Mouse (Mus musculus) intestine, embryonic 14.5 days (tissue): ENCODE measurements around the gene Cryaa. TPM values are rescaled to one million over a fixed set of nuclear protein-coding genes. Genes with fewer than 3 reads are reported as not detected.

Experiments
- ATAC-seq: fragments of 200-750 bp; cut with Nextera tagmentation; replicated peaks from 2 replicates; pipeline ENCODE4 v1.8.0; 2017; ENCODE audit warnings: low read depth, moderate number of reproducible peaks, moderate TSS enrichment, moderate library complexity; ENCODE audit not compliant: low FRiP score, low TSS enrichment
- DNase-seq: peaks from one replicate; pipeline ENCODE4 v3.0.0-alpha.2; 2018; ENCODE audit warnings: low spot score
- H3K27ac ChIP-seq: fragments of 300-500 bp; sonication (generic); 2 replicates; pipeline ENCODE4 v1.5.1; 2014; ENCODE audit warnings: low read depth, mild to moderate bottlenecking, control low read depth
- H3K27me3 ChIP-seq: fragments of 300-500 bp; sonication (generic); replicated peaks from 2 replicates; pipeline ENCODE4 v1.6.1; 2014; ENCODE audit warnings: low read length, control low read depth; ENCODE audit not compliant: control insufficient read depth, insufficient read depth
- H3K36me3 ChIP-seq: fragments of 300-500 bp; sonication (generic); 2 replicates; pipeline ENCODE4 v1.6.1; 2014; ENCODE audit warnings: low read length, control low read depth; ENCODE audit not compliant: control insufficient read depth, insufficient read depth
- H3K4me1 ChIP-seq: fragments of 300-500 bp; sonication (generic); replicated peaks from 2 replicates; pipeline ENCODE4 v1.6.1; 2014; ENCODE audit warnings: low read length, control low read depth, mixed read lengths; ENCODE audit not compliant: control insufficient read depth, insufficient read depth
- H3K4me2 ChIP-seq: fragments of 300-500 bp; sonication (generic); 2 replicates; pipeline ENCODE4 v1.6.1; 2014; ENCODE audit warnings: low read length
- H3K4me3 ChIP-seq: fragments of 300-500 bp; sonication (generic); 2 replicates; pipeline ENCODE4 v1.5.1; 2014; ENCODE audit warnings: low read depth, low read length, control low read depth, mixed read lengths
- H3K9ac ChIP-seq: fragments of 300-500 bp; sonication (generic); 2 replicates; pipeline ENCODE4 v1.6.1; 2014; ENCODE audit warnings: mild to moderate bottlenecking, low read length
- H3K9me3 ChIP-seq: fragments of 300-500 bp; sonication (generic); 2 replicates; pipeline ENCODE4 v1.6.1; 2016; ENCODE audit warnings: low read length, control low read depth; ENCODE audit not compliant: control insufficient read depth
- WGBS: fragments of 180-500 bp; shearing (Covaris S2); extraction: QIAGEN DNeasy Blood & Tissue Kit; methylation state at CpG from one replicate; pipeline ENCODE4 v1.1.7; 2014; 5-methylcytosine and 5-hydroxymethylcytosine counted together
- polyA plus RNA-seq: library from polyadenylated mRNA; unstranded; fragments of >200 nt; fragmentation: Nextera tagmentation; extraction: Ambion mirVana; gene quantifications from 2 replicates; pipeline ENCODE4 v1.2.1, GENCODE M21; 2014

Gene Cryaa
- polyA plus RNA-seq, 1 experiment from 2014 or later, result 0.14 TPM

GRCm38 (mm10) chr17:31710455-31710854 is 32.8 kb downstream of the Cryaa start:
- H3K9me3 ChIP-seq, result no peaks in the 10 kb centered on the region
- no peak overlapping the region for H3K4me2 ChIP-seq
- H3K4me3 ChIP-seq, result no peak overlapping the region
- no peaks in the 10 kb centered on the region for H3K36me3 ChIP-seq
- H3K27me3 ChIP-seq, result no peaks in the 10 kb centered on the region
- no peaks in the 10 kb centered on the region for H3K4me1 ChIP-seq
- 79% methylated on average over 8 of the region's 8 CpGs for WGBS
- DNase-seq (no peak), ATAC-seq (no peak)
- no peak overlapping the region for H3K9ac ChIP-seq
- H3K27ac ChIP-seq, result no peak overlapping the region

GRCm38 (mm10) chr17:31713709-31714108 is 36.1 kb downstream of the Cryaa start:
- WGBS, result 73% methylated on average over 9 of the region's 9 CpGs
- Histone ChIP-seq H3K9ac (no peak overlapping the region), H3K27me3 (no peaks in the 10 kb centered on the region), H3K4me1 (no peaks in the 10 kb centered on the region), H3K27ac (no peak overlapping the region), H3K4me3 (no peak overlapping the region), H3K36me3 (no peaks in the 10 kb centered on the region), H3K4me2 (no peak overlapping the region), H3K9me3 (no peaks in the 10 kb centered on the region)
- ATAC-seq (no peak), DNase-seq (no peak)

- Histone ChIP-seq H3K27ac (no peak overlapping the region), H3K4me1 (no peaks in the 10 kb centered on the region), H3K4me3 (no peak overlapping the region), H3K9ac (no peak overlapping the region), H3K27me3 (no peaks in the 10 kb centered on the region), H3K36me3 (no peaks in the 10 kb centered on the region), H3K4me2 (no peak overlapping the region), H3K9me3 (no peaks in the 10 kb centered on the region)
- DNase-seq, result no peak
- ATAC-seq, result no peak
- 42% methylated on average over 3 of the region's 3 CpGs for WGBS
Measured at GRCm38 (mm10) chr17:31714125-31714524, 36.5 kb downstream of the Cryaa start.

- no peak for ATAC-seq
- Histone ChIP-seq H3K4me3 (no peak overlapping the region), H3K4me1 (no peaks in the 10 kb centered on the region), H3K36me3 (no peaks in the 10 kb centered on the region), H3K27ac (no peak overlapping the region), H3K4me2 (no peak overlapping the region), H3K27me3 (no peaks in the 10 kb centered on the region), H3K9ac (no peak overlapping the region), H3K9me3 (no peaks in the 10 kb centered on the region)
- WGBS, result 89% methylated on average over 11 of the region's 11 CpGs
- no peak for DNase-seq
Measured at GRCm38 (mm10) chr17:31715006-31715405, 37.4 kb downstream of the Cryaa start.

- no peak for ATAC-seq
- Histone ChIP-seq H3K4me1 (0 out of 2 replicates have a peak, but pooled peaks cover 3% of the 10 kb centered on the region), H3K27ac (no peak overlapping the region), H3K9me3 (no peaks in the 10 kb centered on the region), H3K9ac (no peak overlapping the region), H3K4me2 (no peak overlapping the region), H3K4me3 (no peak overlapping the region), H3K27me3 (no peaks in the 10 kb centered on the region), H3K36me3 (no peaks in the 10 kb centered on the region)
- WGBS, result 82% methylated on average over 6 of the region's 6 CpGs
- no peak for DNase-seq
Measured at GRCm38 (mm10) chr17:31721637-31722036, 44.0 kb downstream of the Cryaa start.

- no peaks in the 10 kb centered on the region for H3K27me3 ChIP-seq
- WGBS, result 39% methylated on average over 6 of the region's 6 CpGs
Measured at GRCm38 (mm10) chr17:31725366-31725765, 47.8 kb downstream of the Cryaa start.

GRCm38 (mm10) chr17:31726216-31726615 is 48.6 kb downstream of the Cryaa start:
- no peak overlapping the region for H3K4me2 ChIP-seq
- DNase-seq, result no peak
- H3K36me3 ChIP-seq, result no peaks in the 10 kb centered on the region
- no peak overlapping the region for H3K27ac ChIP-seq
- 98% methylated on average over 5 of the region's 5 CpGs for WGBS
- no peak overlapping the region for H3K4me3 ChIP-seq
- no peaks in the 10 kb centered on the region for H3K9me3 ChIP-seq
- ATAC-seq, result no peak
- H3K4me1 ChIP-seq, result peaks cover 6% of the 10 kb centered on the region; the same call in 1 of the 2 replicates
- H3K9ac ChIP-seq, result no peak overlapping the region
- H3K27me3 ChIP-seq, result no peaks in the 10 kb centered on the region

More at GRCm38 (mm10) chr17:31725366-31725765, 47.8 kb downstream of the Cryaa start:
- H3K4me2 ChIP-seq, result no peak overlapping the region
- no peak for ATAC-seq
- H3K9ac ChIP-seq, result no peak overlapping the region
- peaks cover 6% of the 10 kb centered on the region; the same call in 1 of the 2 replicates for H3K4me1 ChIP-seq
- H3K4me3 ChIP-seq, result no peak overlapping the region
- no peaks in the 10 kb centered on the region for H3K9me3 ChIP-seq
- no peak overlapping the region for H3K27ac ChIP-seq
- no peak for DNase-seq
- H3K36me3 ChIP-seq, result no peaks in the 10 kb centered on the region

GRCm38 (mm10) chr17:31727230-31727629 is 49.6 kb downstream of the Cryaa start:
- DNase-seq (no peak), ATAC-seq (no peak)
- Histone ChIP-seq H3K36me3 (no peaks in the 10 kb centered on the region), H3K27ac (no peak overlapping the region), H3K9me3 (no peaks in the 10 kb centered on the region), H3K9ac (no peak overlapping the region), H3K4me2 (no peak overlapping the region), H3K4me3 (no peak overlapping the region), H3K27me3 (no peaks in the 10 kb centered on the region), H3K4me1 (peaks cover 6% of the 10 kb centered on the region; the same call in 1 of the 2 replicates)
- WGBS, result 72% methylated on average over 4 of the region's 4 CpGs

GRCm38 (mm10) chr17:31728043-31728442 is 50.4 kb downstream of the Cryaa start:
- WGBS, result 51% methylated on average over 4 of the region's 4 CpGs
- Histone ChIP-seq H3K9me3 (no peaks in the 10 kb centered on the region), H3K4me2 (no peak overlapping the region), H3K27ac (no peak overlapping the region), H3K27me3 (no peaks in the 10 kb centered on the region), H3K36me3 (no peaks in the 10 kb centered on the region), H3K9ac (no peak overlapping the region), H3K4me3 (no peak overlapping the region), H3K4me1 (peaks cover 6% of the 10 kb centered on the region; the same call in 1 of the 2 replicates)
- DNase-seq (no peak), ATAC-seq (no peak)
